Mouse (Mus musculus) midbrain, postnatal 0 days (tissue): ENCODE data around the gene Sik1. TPM values are rescaled to one million over a fixed set of nuclear protein-coding genes. Genes with fewer than 3 reads are reported as not detected.

Source experiments
- ATAC-seq: fragments of 200-750 bp; cut with Nextera tagmentation; 2 replicates; pipeline ENCODE4 v1.8.0; 2017; ENCODE audit warnings: moderate number of reproducible peaks, mild to moderate bottlenecking, moderate TSS enrichment, moderate library complexity; ENCODE audit not compliant: low FRiP score
- DNase-seq: peaks from one replicate; pipeline ENCODE4 v3.0.0-alpha.2; 2015; ENCODE audit warnings: low spot score
- H3K27ac ChIP-seq: fragments of 300-500 bp; sonication (generic); 2 replicates; pipeline ENCODE4 v1.5.1; 2014; ENCODE audit warnings: low read depth, mild to moderate bottlenecking, low read length, mixed read lengths
- H3K27me3 ChIP-seq: fragments of 300-500 bp; sonication (generic); 2 replicates; pipeline ENCODE4 v1.6.1; 2014; ENCODE audit warnings: low read length, control low read depth, mixed read lengths; ENCODE audit not compliant: insufficient read depth
- H3K36me3 ChIP-seq: fragments of 300-500 bp; sonication (generic); 2 replicates; pipeline ENCODE4 v1.6.1; 2014; ENCODE audit warnings: low read length, control low read depth, mixed read lengths; ENCODE audit not compliant: insufficient read depth
- H3K4me1 ChIP-seq: fragments of 300-500 bp; sonication (generic); 2 replicates; pipeline ENCODE4 v1.6.1; 2014; ENCODE audit warnings: mild to moderate bottlenecking, control low read depth, antibody characterized with exemption, low read length, mixed read lengths; ENCODE audit not compliant: insufficient read depth
- H3K4me2 ChIP-seq: fragments of 300-500 bp; sonication (generic); 2 replicates; pipeline ENCODE4 v1.6.1; 2014; ENCODE audit warnings: low read depth, mild to moderate bottlenecking, low read length, mixed read lengths; ENCODE audit not compliant: poor library complexity, severe bottlenecking
- H3K4me3 ChIP-seq: fragments of 300-500 bp; sonication (generic); 2 replicates; pipeline ENCODE4 v1.5.1; 2014; ENCODE audit warnings: low read depth, mild to moderate bottlenecking, low read length, moderate library complexity
- H3K9ac ChIP-seq: fragments of 300-500 bp; sonication (generic); replicated peaks from 2 replicates; pipeline ENCODE4 v1.6.1; 2014; ENCODE audit warnings: mild to moderate bottlenecking, low read length, moderate library complexity, mixed read lengths; ENCODE audit not compliant: poor library complexity, severe bottlenecking
- H3K9me3 ChIP-seq: fragments of 300-500 bp; sonication (generic); 2 replicates; pipeline ENCODE4 v1.6.1; 2016; ENCODE audit warnings: low read length, control low read depth
- CTCF ChIP-seq: IDR thresholded peaks from 2 replicates; pipeline ENCODE4 v1.5.1; 2016; ENCODE audit warnings: antibody characterized with exemption, mild to moderate bottlenecking
- WGBS: fragments of 180-500 bp; shearing (Covaris S2); extraction: QIAGEN DNeasy Blood & Tissue Kit; methylation state at CpG from one replicate; pipeline ENCODE4 v1.1.7; 2014; 5-methylcytosine and 5-hydroxymethylcytosine counted together
- polyA plus RNA-seq: library from polyadenylated mRNA; unstranded; fragments of >200 nt; fragmentation: Nextera tagmentation; extraction: Ambion mirVana; gene quantifications from 2 replicates; pipeline ENCODE4 v1.2.1, GENCODE M21; 2015
- total RNA-seq: library from RNA; depleted of rRNA; stranded (reverse); fragments of >200 nt; gene quantifications from 2 replicates; pipeline ENCODE4 v1.2.3, GENCODE M21; 2014

Sik1 gene
- total and polyA plus RNA-seq, 2 experiments from 2014 or later, result 22.3 to 54.2 TPM

DNA sequence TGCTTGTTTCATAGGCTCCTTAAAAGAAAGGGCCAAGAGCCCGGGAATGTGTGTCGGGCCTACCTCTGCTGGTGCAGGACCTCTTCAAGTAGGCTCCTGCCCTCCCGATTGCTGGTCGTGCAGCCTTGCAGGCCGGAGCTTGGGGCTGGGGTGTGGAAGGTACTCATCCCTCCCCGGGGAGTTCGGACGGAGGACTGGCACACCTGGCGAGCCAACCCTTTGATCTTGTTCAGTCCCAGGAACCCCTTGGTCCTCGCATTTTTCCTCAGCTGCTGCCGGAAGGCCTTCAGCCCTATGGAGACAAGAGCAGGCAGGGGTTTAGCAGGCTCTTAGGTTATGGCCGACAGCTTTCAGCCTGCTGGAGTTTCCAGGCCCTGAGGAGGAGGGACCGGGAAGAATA lies 8.6 kb downstream of the Sik1 start:
- no peaks in the 10 kb centered on the region for H3K27me3 ChIP-seq
- ATAC-seq (no peak), DNase-seq (no peak)
- no peak overlapping the region for H3K9ac ChIP-seq
- no peaks in the 10 kb centered on the region for H3K4me1 ChIP-seq
- TF ChIP-seq CTCF, result no peak
- H3K9me3 ChIP-seq, result no peaks in the 10 kb centered on the region
- H3K36me3 ChIP-seq, result peaks cover 59% of the 10 kb centered on the region
- H3K4me3 ChIP-seq, result no peak overlapping the region
- WGBS, result 92% methylated on average over 13 of the region's 13 CpGs
- no peak overlapping the region for H3K27ac ChIP-seq
- H3K4me2 ChIP-seq, result no peak overlapping the region

DNA sequence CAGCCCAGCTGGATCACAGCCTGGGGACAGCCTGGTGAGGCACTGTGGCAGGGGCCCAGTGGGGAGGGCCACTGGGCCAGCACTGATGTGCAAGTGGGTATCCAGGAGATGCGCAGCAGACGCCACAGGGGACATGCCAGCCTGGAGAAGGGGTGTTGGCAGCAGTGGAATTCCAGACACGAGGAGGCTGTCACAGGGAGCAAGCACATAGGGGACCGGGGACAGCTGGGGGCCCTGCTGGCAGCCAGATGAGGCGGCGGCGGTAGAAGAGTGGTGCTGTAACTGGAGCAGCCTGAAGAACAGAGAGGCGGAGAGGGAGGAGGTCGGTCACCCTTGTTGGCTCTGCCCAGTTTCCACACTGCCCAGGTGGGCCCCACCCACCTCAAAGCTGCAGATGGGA lies 9.3 kb downstream of the Sik1 start:
- no peak overlapping the region for H3K9ac ChIP-seq
- H3K9me3 ChIP-seq, result no peaks in the 10 kb centered on the region
- H3K4me1 ChIP-seq, result no peaks in the 10 kb centered on the region
- no peak overlapping the region for H3K27ac ChIP-seq
- DNase-seq, result no peak
- 86% methylated on average over 9 of the region's 9 CpGs for WGBS
- TF ChIP-seq CTCF, result no peak
- ATAC-seq, result no peak
- no peak overlapping the region for H3K4me3 ChIP-seq
- peaks cover 59% of the 10 kb centered on the region for H3K36me3 ChIP-seq
- no peak overlapping the region for H3K4me2 ChIP-seq
- no peaks in the 10 kb centered on the region for H3K27me3 ChIP-seq

DNA sequence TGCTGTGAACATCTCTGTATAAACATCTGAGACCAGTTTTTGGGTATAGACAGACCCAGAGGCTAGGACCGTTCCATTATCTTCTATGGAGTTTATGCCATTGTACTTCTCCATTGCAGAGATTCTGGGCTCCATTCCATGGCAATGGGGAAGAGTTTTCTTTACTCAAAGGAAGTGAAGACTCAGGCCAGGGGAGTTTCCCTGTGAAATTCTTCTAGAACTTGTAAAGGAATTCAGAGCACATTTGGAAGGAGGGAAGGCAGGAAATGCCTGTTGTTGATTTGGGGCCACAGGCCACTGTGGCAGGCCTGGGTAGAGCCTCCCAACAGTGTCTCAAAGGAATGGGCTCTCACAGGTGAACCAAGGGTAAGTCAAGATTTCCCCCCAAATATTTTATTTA lies 11.7 kb downstream of the Sik1 start:
- Histone ChIP-seq H3K4me3 (no peak overlapping the region), H3K4me2 (no peak overlapping the region), H3K27me3 (no peaks in the 10 kb centered on the region), H3K9me3 (no peaks in the 10 kb centered on the region), H3K9ac (no peak overlapping the region), H3K4me1 (no peaks in the 10 kb centered on the region), H3K36me3 (peaks cover 37% of the 10 kb centered on the region), H3K27ac (no peak overlapping the region)
- DNase-seq, result no peak
- WGBS, result 79% methylated on average over 1 of the region's 1 CpGs
- ATAC-seq, result no peak
- no peak for TF ChIP-seq CTCF

DNA sequence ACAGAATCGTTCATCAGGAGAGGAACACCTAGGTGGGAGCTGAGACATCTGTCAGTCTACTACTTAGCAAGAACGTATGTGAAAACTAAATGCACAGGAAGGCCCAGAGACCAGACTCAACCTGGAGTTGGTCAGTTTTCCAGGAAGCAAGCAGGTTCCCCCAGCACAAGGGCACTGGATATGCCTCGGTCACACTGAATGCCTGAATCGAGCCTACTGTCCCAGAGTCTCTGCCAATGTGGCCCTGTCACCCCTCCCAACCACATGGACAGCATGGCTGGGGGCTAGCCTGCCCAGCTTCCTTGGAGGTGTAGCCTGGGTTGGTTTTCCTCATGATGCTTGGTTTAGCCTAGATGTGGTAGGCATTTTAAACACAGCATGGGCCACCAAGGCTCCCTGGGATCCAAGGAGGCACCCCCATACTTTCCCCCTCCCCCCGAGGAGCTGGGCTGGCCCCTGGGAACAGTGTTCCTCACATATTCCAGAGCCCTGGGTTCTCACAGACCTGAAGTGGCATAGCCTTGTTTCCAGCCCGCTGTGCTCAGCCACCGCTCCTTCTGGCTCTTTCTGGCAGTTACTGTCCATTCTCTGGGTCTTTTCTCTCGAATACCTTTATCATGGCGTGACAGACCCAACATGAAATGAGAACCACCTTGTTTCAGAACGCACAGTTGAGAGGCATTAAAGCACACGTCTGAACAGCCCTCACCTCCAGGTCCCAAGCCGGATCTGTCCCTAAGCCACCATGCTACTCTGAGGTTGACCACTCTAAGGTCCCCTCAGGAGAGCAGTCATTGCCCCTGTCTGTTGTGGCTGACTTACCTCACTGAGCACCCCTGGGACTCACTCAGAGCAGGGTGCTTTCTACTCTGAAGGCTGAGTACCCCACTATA lies 12.4 kb downstream of the Sik1 start:
- no peak overlapping the region for H3K9ac ChIP-seq
- H3K27me3 ChIP-seq, result no peaks in the 10 kb centered on the region
- DNase-seq, result no peak
- H3K4me2 ChIP-seq, result no peak overlapping the region
- H3K4me1 ChIP-seq, result no peaks in the 10 kb centered on the region
- H3K36me3 ChIP-seq, result peaks cover 30% of the 10 kb centered on the region
- ATAC-seq, result no peak
- no peak for TF ChIP-seq CTCF
- H3K9me3 ChIP-seq, result no peaks in the 10 kb centered on the region
- WGBS, result 88% methylated on average over 12 of the region's 12 CpGs
- no peak overlapping the region for H3K27ac ChIP-seq
- no peak overlapping the region for H3K4me3 ChIP-seq

DNA sequence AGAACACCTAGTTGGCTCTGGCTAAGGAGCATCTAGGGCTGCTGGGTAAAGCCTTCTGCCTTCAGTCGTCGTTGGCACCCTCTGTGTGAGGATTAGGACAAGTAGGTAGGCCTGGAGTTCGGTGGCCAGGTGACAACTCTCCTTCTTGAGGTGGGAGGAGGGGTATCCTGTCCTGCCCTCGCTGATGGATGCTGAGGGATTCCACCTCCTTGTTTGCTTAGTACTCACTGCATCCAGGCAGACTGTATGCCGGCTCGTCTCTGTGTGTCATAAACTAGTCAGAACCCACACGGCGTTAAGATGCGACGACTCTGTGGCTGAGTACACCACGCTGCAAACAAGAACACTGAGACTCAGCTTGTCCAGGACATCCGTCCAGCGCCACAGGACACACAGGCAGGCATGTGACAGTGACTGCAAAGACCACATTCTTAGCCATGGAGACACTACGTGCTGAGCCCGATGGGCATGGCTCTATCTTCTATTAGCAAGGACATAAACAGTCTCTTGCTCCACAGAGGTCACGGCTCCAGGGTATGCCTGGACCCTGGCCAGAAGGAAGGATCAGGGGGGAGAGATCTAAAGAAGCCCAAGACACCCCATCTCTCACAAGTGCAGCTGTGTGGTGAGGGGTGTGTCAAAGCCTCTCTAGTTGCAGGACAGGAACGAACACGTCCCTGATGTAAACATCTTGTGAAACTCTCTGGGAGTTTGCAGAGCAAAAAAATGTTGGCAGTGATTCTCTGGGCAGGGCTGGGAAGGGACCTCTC lies 13.6 kb downstream of the Sik1 start:
- no peak overlapping the region for H3K9ac ChIP-seq
- ATAC-seq, result no peak
- H3K4me1 ChIP-seq, result no peaks in the 10 kb centered on the region
- no peak for DNase-seq
- no peaks in the 10 kb centered on the region for H3K9me3 ChIP-seq
- peaks cover 19% of the 10 kb centered on the region for H3K36me3 ChIP-seq
- WGBS, result 75% methylated on average over 18 of the region's 18 CpGs
- TF ChIP-seq CTCF, result no peak
- no peak overlapping the region for H3K4me3 ChIP-seq
- H3K27me3 ChIP-seq, result no peaks in the 10 kb centered on the region
- H3K4me2 ChIP-seq, result no peak overlapping the region
- no peak overlapping the region for H3K27ac ChIP-seq

DNA sequence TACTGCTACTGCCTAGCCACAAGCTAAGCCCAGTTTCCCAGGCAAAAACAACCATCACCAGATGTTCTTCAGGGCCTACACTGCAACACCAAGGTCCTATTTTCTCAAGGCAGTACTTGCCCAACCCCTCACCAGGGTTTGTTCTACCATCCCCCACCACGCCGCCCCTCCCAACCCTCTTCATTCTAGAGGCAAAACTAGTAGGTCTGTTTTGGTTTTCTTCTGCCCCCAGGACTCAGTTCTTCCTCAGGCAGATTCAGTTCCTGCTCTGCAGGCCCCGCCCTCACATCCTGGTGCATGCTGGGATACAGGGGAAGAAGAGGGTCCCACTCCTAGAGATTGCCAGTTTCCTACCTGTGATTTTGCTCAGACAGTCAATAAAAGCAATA lies 14.2 kb downstream of the Sik1 start:
- no peaks in the 10 kb centered on the region for H3K9me3 ChIP-seq
- H3K4me3 ChIP-seq, result no peak overlapping the region
- no peak for TF ChIP-seq CTCF
- WGBS, result 73% methylated on average over 3 of the region's 3 CpGs
- H3K4me1 ChIP-seq, result no peaks in the 10 kb centered on the region
- no peak overlapping the region for H3K27ac ChIP-seq
- H3K4me2 ChIP-seq, result no peak overlapping the region
- H3K27me3 ChIP-seq, result no peaks in the 10 kb centered on the region
- ATAC-seq (no peak), DNase-seq (no peak)
- no peak overlapping the region for H3K9ac ChIP-seq
- H3K36me3 ChIP-seq, result peaks cover 13% of the 10 kb centered on the region; the same call in 1 of the 2 replicates
